Mouse (Mus musculus): ENCODE data around the gene Frat1. TPM values are rescaled to one million over a fixed set of nuclear protein-coding genes. Genes with fewer than 3 reads are reported as not detected.

Frat1 gene
- 2.5 and 3.2 TPM in 2 replicates for polyA plus RNA-seq (2016; fragmentation: Nextera tagmentation; extraction: Ambion mirVana)

- Histone ChIP-seq H3K9ac (peak within 1 kb of the TSS; percentile 88), H3K27me3 (replicated peaks) (peaks cover 10% of the 10 kb centered on the region; the same call in 1 of the 2 replicates)
- ATAC-seq (ENCODE audit: insufficient number of reproducible peaks, low FRiP score): peak; percentile 94
Observed at GRCm38 (mm10) chr19:41829381-41830105, at the start of gene Frat1. Gene Frat1 (plus strand): TSS chr19:41829970.

GRCm38 (mm10) chr19:41786896-41787295, 42.9 kb upstream of the Frat1 start:
- Histone ChIP-seq H3K27ac (ENCODE audit: poor library complexity, severe bottlenecking) (no peak overlapping the region), H3K9me3 (replicated peaks) (peaks cover 4% of the 10 kb centered on the region; the same call in 1 of the 2 replicates), H3K4me2 (no peak overlapping the region), H3K9ac (no peak overlapping the region), H3K27me3 (replicated peaks) (no peaks in the 10 kb centered on the region), H3K36me3 (peaks cover 47% of the 10 kb centered on the region), H3K4me1 (replicated peaks) (no peaks in the 10 kb centered on the region), H3K4me3 (no peak overlapping the region)
- ATAC-seq (ENCODE audit: insufficient number of reproducible peaks, low FRiP score): no peak
- 96% methylated on average over 1 of the region's 1 CpGs for WGBS

More at GRCm38 (mm10) chr19:41829381-41830105, at the start of gene Frat1:
- Histone ChIP-seq H3K27ac (ENCODE audit: poor library complexity, severe bottlenecking) (peak within 1 kb of the TSS; percentile 67), H3K9me3 (replicated peaks) (no peaks in the 10 kb centered on the region), H3K4me1 (replicated peaks) (peaks cover 12% of the 10 kb centered on the region), H3K36me3 (no peaks in the 10 kb centered on the region), H3K4me3 (peak within 1 kb of the TSS; percentile 77), H3K4me2 (peak within 1 kb of the TSS; percentile 100)
- under 1% methylated on average over 39 of the region's 39 CpGs for WGBS

GRCm38 (mm10) chr19:41789110-41789961, 40.4 kb upstream of the Frat1 start:
- 62% methylated on average over 10 of the region's 10 CpGs for WGBS
- H3K4me2 ChIP-seq: no peak overlapping the region

GRCm38 (mm10) chr19:41791384-41791783, 38.4 kb upstream of the Frat1 start:
- Histone ChIP-seq H3K4me1 (replicated peaks) (peaks cover 3% of the 10 kb centered on the region; the same call in 1 of the 2 replicates), H3K9me3 (replicated peaks) (peaks cover 4% of the 10 kb centered on the region; the same call in 1 of the 2 replicates), H3K27ac (ENCODE audit: poor library complexity, severe bottlenecking) (no peak overlapping the region), H3K27me3 (replicated peaks) (no peaks in the 10 kb centered on the region), H3K36me3 (peaks cover 24% of the 10 kb centered on the region), H3K9ac (no peak overlapping the region), H3K4me3 (no peak overlapping the region), H3K4me2 (no peak overlapping the region)
- WGBS: 88% methylated on average over 2 of the region's 2 CpGs
- ATAC-seq (ENCODE audit: insufficient number of reproducible peaks, low FRiP score): no peak

More at GRCm38 (mm10) chr19:41789110-41789961, 40.4 kb upstream of the Frat1 start:
- no peak overlapping the region for H3K27ac ChIP-seq (ENCODE audit: poor library complexity, severe bottlenecking)
- H3K27me3 ChIP-seq (replicated peaks): no peaks in the 10 kb centered on the region
- no peaks in the 10 kb centered on the region for H3K4me1 ChIP-seq (replicated peaks)
- H3K9me3 ChIP-seq (replicated peaks): peaks cover 4% of the 10 kb centered on the region; the same call in 1 of the 2 replicates
- ATAC-seq (ENCODE audit: insufficient number of reproducible peaks, low FRiP score): no peak
- H3K36me3 ChIP-seq: peaks cover 37% of the 10 kb centered on the region
- no peak overlapping the region for H3K9ac ChIP-seq
- no peak overlapping the region for H3K4me3 ChIP-seq

- H3K36me3 ChIP-seq: peaks cover 14% of the 10 kb centered on the region
- ATAC-seq (ENCODE audit: insufficient number of reproducible peaks, low FRiP score): no peak
- H3K27me3 ChIP-seq (replicated peaks): no peaks in the 10 kb centered on the region
- peaks cover 3% of the 10 kb centered on the region; the same call in 1 of the 2 replicates for H3K4me1 ChIP-seq (replicated peaks)
- 60% methylated on average over 1 of the region's 1 CpGs for WGBS
- no peak overlapping the region for H3K9ac ChIP-seq
- H3K4me2 ChIP-seq: no peak overlapping the region
- no peak overlapping the region for H3K4me3 ChIP-seq
- H3K27ac ChIP-seq (ENCODE audit: poor library complexity, severe bottlenecking): no peak overlapping the region
- H3K9me3 ChIP-seq (replicated peaks): peaks cover 4% of the 10 kb centered on the region; the same call in 1 of the 2 replicates
Observed at GRCm38 (mm10) chr19:41792934-41793486, 36.8 kb upstream of the Frat1 start.

- H3K4me3 ChIP-seq: no peak overlapping the region
- H3K36me3 ChIP-seq: peaks cover 12% of the 10 kb centered on the region
- no peak overlapping the region for H3K27ac ChIP-seq (ENCODE audit: poor library complexity, severe bottlenecking)
- H3K4me1 ChIP-seq (replicated peaks): peaks cover 3% of the 10 kb centered on the region; the same call in 1 of the 2 replicates
- H3K27me3 ChIP-seq (replicated peaks): no peaks in the 10 kb centered on the region
- ATAC-seq (ENCODE audit: insufficient number of reproducible peaks, low FRiP score): no peak
- no peak overlapping the region for H3K9ac ChIP-seq
- H3K9me3 ChIP-seq (replicated peaks): peaks cover 4% of the 10 kb centered on the region; the same call in 1 of the 2 replicates
- no peak overlapping the region for H3K4me2 ChIP-seq
Observed at GRCm38 (mm10) chr19:41794017-41794416, 35.8 kb upstream of the Frat1 start.

GRCm38 (mm10) chr19:41794901-41795300, 34.9 kb upstream of the Frat1 start:
- H3K36me3 ChIP-seq: peaks cover 12% of the 10 kb centered on the region
- H3K9me3 ChIP-seq (replicated peaks): peaks cover 4% of the 10 kb centered on the region; the same call in 1 of the 2 replicates
- no peak overlapping the region for H3K4me2 ChIP-seq
- no peak overlapping the region for H3K4me3 ChIP-seq
- ATAC-seq (ENCODE audit: insufficient number of reproducible peaks, low FRiP score): no peak
- no peaks in the 10 kb centered on the region for H3K27me3 ChIP-seq (replicated peaks)
- 77% methylated on average over 6 of the region's 6 CpGs for WGBS
- H3K27ac ChIP-seq (ENCODE audit: poor library complexity, severe bottlenecking): no peak overlapping the region
- no peak overlapping the region for H3K9ac ChIP-seq
- peaks cover 5% of the 10 kb centered on the region; the same call in 1 of the 2 replicates for H3K4me1 ChIP-seq (replicated peaks)

- no peak overlapping the region for H3K4me3 ChIP-seq
- no peak overlapping the region for H3K4me2 ChIP-seq
- no peak for ATAC-seq (ENCODE audit: insufficient number of reproducible peaks, low FRiP score)
- H3K9ac ChIP-seq: no peak overlapping the region
- 86% methylated on average over 3 of the region's 3 CpGs for WGBS
- peaks cover 2% of the 10 kb centered on the region; the same call in 1 of the 2 replicates for H3K9me3 ChIP-seq (replicated peaks)
- no peak overlapping the region for H3K27ac ChIP-seq (ENCODE audit: poor library complexity, severe bottlenecking)
- H3K4me1 ChIP-seq (replicated peaks): peaks cover 16% of the 10 kb centered on the region
- no peaks in the 10 kb centered on the region for H3K27me3 ChIP-seq (replicated peaks)
- peaks cover 5% of the 10 kb centered on the region for H3K36me3 ChIP-seq
Observed at GRCm38 (mm10) chr19:41796148-41796760, 33.5 kb upstream of the Frat1 start.

- WGBS: 85% methylated on average over 12 of the region's 12 CpGs
- H3K36me3 ChIP-seq: no peaks in the 10 kb centered on the region
- no peaks in the 10 kb centered on the region for H3K27me3 ChIP-seq (replicated peaks)
- no peak overlapping the region for H3K27ac ChIP-seq (ENCODE audit: poor library complexity, severe bottlenecking)
- H3K9me3 ChIP-seq (replicated peaks): no peaks in the 10 kb centered on the region
- no peak overlapping the region for H3K4me3 ChIP-seq
- no peak for ATAC-seq (ENCODE audit: insufficient number of reproducible peaks, low FRiP score)
- peaks cover 16% of the 10 kb centered on the region for H3K4me1 ChIP-seq (replicated peaks)
- H3K4me2 ChIP-seq: no peak overlapping the region
- H3K9ac ChIP-seq: no peak overlapping the region
Observed at GRCm38 (mm10) chr19:41796789-41797327, 32.9 kb upstream of the Frat1 start.

- Histone ChIP-seq H3K4me3 (no peak overlapping the region), H3K9me3 (replicated peaks) (no peaks in the 10 kb centered on the region), H3K27ac (ENCODE audit: poor library complexity, severe bottlenecking) (no peak overlapping the region), H3K9ac (no peak overlapping the region), H3K36me3 (no peaks in the 10 kb centered on the region), H3K4me1 (replicated peaks) (peaks cover 16% of the 10 kb centered on the region), H3K27me3 (replicated peaks) (no peaks in the 10 kb centered on the region), H3K4me2 (no peak overlapping the region)
- no peak for ATAC-seq (ENCODE audit: insufficient number of reproducible peaks, low FRiP score)
- 89% methylated on average over 6 of the region's 6 CpGs for whole genome bisulfite sequencing
Observed at GRCm38 (mm10) chr19:41797536-41797935, 32.2 kb upstream of the Frat1 start.
